Mouse (Mus musculus): Measurements from ENCODE around the gene Abca16. TPM values are rescaled to one million over a fixed set of nuclear protein-coding genes. Genes with fewer than 3 reads are reported as not detected.

The Abca16 gene
- polyA plus RNA-seq, 2 experiments: 0.03 to 0.07 TPM

GRCm38 (mm10) chr7:120567366-120567765 is 157.9 kb downstream of the Abca16 start:
- Histone ChIP-seq H3K4me3 (replicated peaks; ENCODE audit: low read length) (no peak overlapping the region), H3K4me2 (replicated peaks; ENCODE audit: low read depth, low read length, severe bottlenecking) (no peak overlapping the region), H3K27ac (replicated peaks; ENCODE audit: low read depth, low read length) (no peak overlapping the region), H3K27me3 (ENCODE audit: control insufficient read depth, insufficient read depth, low read length) (no peaks in the 10 kb centered on the region), H3K9ac (ENCODE audit: low read depth, low read length, severe bottlenecking) (no peak overlapping the region), H3K9me3 (ENCODE audit: control insufficient read depth, low read length) (no peaks in the 10 kb centered on the region), H3K4me1 (ENCODE audit: control insufficient read depth, insufficient read depth, low read length) (no peaks in the 10 kb centered on the region), H3K36me3 (ENCODE audit: control insufficient read depth, insufficient read depth, low read length) (no peaks in the 10 kb centered on the region)
- no peak for DNase-seq (ENCODE audit: low spot score)
- whole genome bisulfite sequencing: 57% methylated on average over 8 of the region's 8 CpGs
- TF ChIP-seq POLR2A (IDR thresholded peaks at IDR 0.05; ENCODE audit: borderline replicate concordance, extremely low read depth, insufficient read depth, insufficient read length): no peak
- no peak for ATAC-seq (ENCODE audit: low FRiP score, low read depth)

GRCm38 (mm10) chr7:120576520-120576919 is 167.1 kb downstream of the Abca16 start:
- no peak overlapping the region for H3K4me2 ChIP-seq (replicated peaks; ENCODE audit: low read depth, low read length, severe bottlenecking)
- no peaks in the 10 kb centered on the region for H3K36me3 ChIP-seq (ENCODE audit: control insufficient read depth, insufficient read depth, low read length)
- no peak overlapping the region for H3K27ac ChIP-seq (replicated peaks; ENCODE audit: low read depth, low read length)
- H3K9me3 ChIP-seq (ENCODE audit: control insufficient read depth, low read length): no peaks in the 10 kb centered on the region
- DNase-seq (ENCODE audit: low spot score): no peak
- WGBS: 78% methylated on average over 3 of the region's 3 CpGs
- TF ChIP-seq POLR2A (IDR thresholded peaks at IDR 0.05; ENCODE audit: borderline replicate concordance, extremely low read depth, insufficient read depth, insufficient read length): no peak
- H3K4me3 ChIP-seq (replicated peaks; ENCODE audit: low read length): no peak overlapping the region
- H3K27me3 ChIP-seq (ENCODE audit: control insufficient read depth, insufficient read depth, low read length): no peaks in the 10 kb centered on the region
- no peak overlapping the region for H3K9ac ChIP-seq (ENCODE audit: low read depth, low read length, severe bottlenecking)
- no peaks in the 10 kb centered on the region for H3K4me1 ChIP-seq (ENCODE audit: control insufficient read depth, insufficient read depth, low read length)
- no peak for ATAC-seq (ENCODE audit: low FRiP score, low read depth)

Other genes starting within 250 kb of the Abca16 start
- gene Anks4b, start 235.8 kb upstream of the Abca16 start, polyA plus RNA-seq (2012; rRNA removed): 0.03 TPM in 1 of 2 replicates, not detected in the other
- gene Anks4b, start 235.8 kb upstream of the Abca16 start, polyA plus RNA-seq (2014; fragmentation: Nextera tagmentation; extraction: Ambion mirVana): not detected in 2 replicates
- gene Crym, start 207.5 kb upstream of the Abca16 start, polyA plus RNA-seq (2012; rRNA removed): 12.9 and 16.9 TPM in 2 replicates
- gene Crym, start 207.5 kb upstream of the Abca16 start, polyA plus RNA-seq (2014; fragmentation: Nextera tagmentation; extraction: Ambion mirVana): 12.3 and 13.3 TPM in 2 replicates
- gene Abca14, start 205.7 kb upstream of the Abca16 start, polyA plus RNA-seq (2012; rRNA removed): 0.06 TPM in 1 of 2 replicates, not detected in the other
- not detected in 2 replicates for gene Abca14, start 205.7 kb upstream of the Abca16 start, polyA plus RNA-seq (2014; fragmentation: Nextera tagmentation; extraction: Ambion mirVana)
- gene Abca15, start 81.0 kb upstream of the Abca16 start, polyA plus RNA-seq (2012; rRNA removed): not detected in 2 replicates
- gene Abca15, start 81.0 kb upstream of the Abca16 start, polyA plus RNA-seq (2014; fragmentation: Nextera tagmentation; extraction: Ambion mirVana): not detected in 2 replicates
- 134 and 165 TPM in 2 replicates for gene Uqcrc2, start 225.5 kb downstream of the Abca16 start, polyA plus RNA-seq (2012; rRNA removed)
- gene Uqcrc2, start 225.5 kb downstream of the Abca16 start, polyA plus RNA-seq (2014; fragmentation: Nextera tagmentation; extraction: Ambion mirVana): 198 and 200 TPM in 2 replicates

Measured in limb, embryonic 14.5 days (tissue).